Mouse (Mus musculus) neural tube, embryonic 14.5 days (tissue): Measurements from ENCODE around the gene Tcf7. TPM values are rescaled to one million over a fixed set of nuclear protein-coding genes. Genes with fewer than 3 reads are reported as not detected.

Experiments
- ATAC-seq: fragments of 200-750 bp; cut with Nextera tagmentation; 2 replicates; pipeline ENCODE4 v1.8.0; 2017; ENCODE audit warnings: low read depth, mild to moderate bottlenecking, moderate TSS enrichment, moderate library complexity
- H3K27ac ChIP-seq: fragments of 300-500 bp; sonication (generic); 2 replicates; pipeline ENCODE4 v1.5.1; 2014; ENCODE audit warnings: low read depth, mild to moderate bottlenecking, control low read depth, low read length, moderate library complexity, mixed read lengths
- H3K27me3 ChIP-seq: fragments of 300-500 bp; sonication (generic); 2 replicates; pipeline ENCODE4 v1.6.1; 2014; ENCODE audit warnings: low read length; ENCODE audit not compliant: control insufficient read depth, insufficient read depth
- H3K36me3 ChIP-seq: fragments of 300-500 bp; sonication (generic); 2 replicates; pipeline ENCODE4 v1.6.1; 2014; ENCODE audit warnings: low read length, mixed read lengths; ENCODE audit not compliant: control insufficient read depth, insufficient read depth
- H3K4me1 ChIP-seq: fragments of 300-500 bp; sonication (generic); 2 replicates; pipeline ENCODE4 v1.6.1; 2014; ENCODE audit warnings: low read length; ENCODE audit not compliant: control insufficient read depth, insufficient read depth
- H3K4me2 ChIP-seq: fragments of 300-500 bp; sonication (generic); 2 replicates; pipeline ENCODE4 v1.6.1; 2014; ENCODE audit warnings: mild to moderate bottlenecking, low read depth, low read length, control low read depth
- H3K4me3 ChIP-seq: fragments of 300-500 bp; sonication (generic); 2 replicates; pipeline ENCODE4 v1.5.1; 2014; ENCODE audit warnings: low read depth, low read length, control low read depth, mixed read lengths
- H3K9ac ChIP-seq: fragments of 300-500 bp; sonication (generic); replicated peaks from 2 replicates; pipeline ENCODE4 v1.6.1; 2014; ENCODE audit warnings: low read depth, mild to moderate bottlenecking, control low read depth, low read length, mixed read lengths
- H3K9me3 ChIP-seq: fragments of 300-500 bp; sonication (generic); 2 replicates; pipeline ENCODE4 v1.6.1; 2016; ENCODE audit warnings: low read length; ENCODE audit not compliant: control insufficient read depth
- WGBS: fragments of 180-500 bp; shearing (Covaris S2); extraction: QIAGEN DNeasy Blood & Tissue Kit; methylation state at CpG from one replicate; pipeline ENCODE4 v1.1.7; 2014; 5-methylcytosine and 5-hydroxymethylcytosine counted together
- polyA plus RNA-seq: library from polyadenylated mRNA; unstranded; fragments of >200 nt; fragmentation: Nextera tagmentation; extraction: Ambion mirVana; gene quantifications from 2 replicates; pipeline ENCODE4 v1.2.1, GENCODE M21; 2014

The Tcf7 gene
- polyA plus RNA-seq, 1 experiment from 2014 or later, result 3.5 TPM

DNA sequence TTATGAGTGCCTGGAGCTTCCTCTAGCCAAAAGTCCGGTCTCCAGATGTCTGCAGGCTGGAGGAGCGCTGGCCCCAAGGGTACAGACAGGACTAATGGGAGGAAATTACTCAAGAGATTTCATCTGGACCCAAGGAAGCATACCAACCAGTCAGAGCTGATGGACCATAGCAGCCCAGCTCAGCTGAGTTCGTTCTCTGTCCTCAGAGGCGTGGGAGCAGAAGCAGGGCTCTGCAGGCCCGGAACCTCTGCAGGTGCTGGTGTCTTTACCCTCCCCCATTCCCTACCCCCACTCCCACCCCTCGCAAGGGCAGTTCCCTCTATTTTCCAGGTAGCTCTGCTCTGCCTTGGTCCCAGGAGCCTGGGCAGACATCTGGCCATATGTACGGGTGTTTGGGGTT lies 9.5 kb upstream of the Tcf7 start:
- Histone ChIP-seq H3K4me3 (no peak overlapping the region), H3K27me3 (no peaks in the 10 kb centered on the region), H3K27ac (no peak overlapping the region), H3K9ac (no peak overlapping the region), H3K4me1 (no peaks in the 10 kb centered on the region), H3K36me3 (no peaks in the 10 kb centered on the region), H3K4me2 (no peak overlapping the region), H3K9me3 (no peaks in the 10 kb centered on the region)
- 83% methylated on average over 7 of the region's 7 CpGs for WGBS
- no peak for ATAC-seq

DNA sequence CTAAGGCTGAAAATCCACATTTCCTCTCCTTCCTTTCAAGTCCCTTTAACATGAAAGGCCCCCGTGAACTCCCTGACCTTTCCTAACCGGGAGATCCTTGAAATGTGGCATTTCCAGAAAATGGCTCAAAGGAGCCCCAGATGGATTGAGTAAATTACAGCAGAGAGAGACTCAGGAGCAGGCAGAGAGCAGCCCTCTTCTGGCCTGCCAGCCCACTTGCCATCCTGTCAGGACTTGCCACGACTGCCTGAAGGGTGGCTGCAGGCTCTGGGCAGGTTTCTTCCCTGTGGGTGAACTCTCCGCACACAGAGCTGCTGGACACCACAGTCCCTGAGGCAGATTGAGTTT lies 4.1 kb upstream of the Tcf7 start:
- Histone ChIP-seq H3K4me2 (no peak overlapping the region), H3K9me3 (no peaks in the 10 kb centered on the region), H3K4me3 (no peak overlapping the region), H3K9ac (no peak overlapping the region), H3K27ac (no peak overlapping the region), H3K4me1 (peaks cover 11% of the 10 kb centered on the region; the same call in 1 of the 2 replicates), H3K27me3 (peaks cover 19% of the 10 kb centered on the region), H3K36me3 (no peaks in the 10 kb centered on the region)
- ATAC-seq, result no peak
- WGBS, result 14% methylated on average over 4 of the region's 4 CpGs

DNA sequence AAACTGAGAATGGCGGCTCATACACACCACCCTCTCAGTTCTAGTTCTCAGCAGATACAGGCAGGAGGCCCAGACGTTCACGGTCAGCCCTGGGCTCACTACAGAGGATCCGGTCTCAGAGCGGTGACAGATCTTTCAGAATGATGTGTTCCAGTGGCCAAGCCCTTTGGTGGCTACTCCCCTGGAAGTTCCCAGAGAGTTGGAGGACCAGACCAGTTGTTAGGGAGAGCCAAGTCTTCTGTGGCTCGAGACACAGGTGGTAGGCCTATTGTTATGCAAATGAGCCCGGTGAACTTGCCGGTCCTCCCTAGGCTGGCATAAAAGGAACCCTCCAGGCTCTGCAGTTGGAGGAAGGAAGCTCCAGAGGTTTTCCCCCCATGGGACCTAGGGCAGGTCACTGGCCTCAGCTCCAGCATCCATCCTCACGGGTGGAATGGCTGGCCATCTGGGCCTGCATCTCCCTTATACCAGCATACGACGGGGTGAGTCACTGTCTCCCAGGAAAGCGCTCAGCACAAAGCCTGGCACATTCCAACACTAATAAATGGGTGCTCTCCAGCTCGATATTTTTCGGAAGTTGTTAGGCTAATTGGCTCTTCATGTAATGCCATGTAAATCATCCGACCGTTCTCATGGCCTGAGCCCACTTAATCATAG lies 3.6 kb upstream of the Tcf7 start:
- no peak for ATAC-seq
- peaks cover 19% of the 10 kb centered on the region for H3K27me3 ChIP-seq
- H3K36me3 ChIP-seq, result no peaks in the 10 kb centered on the region
- no peaks in the 10 kb centered on the region for H3K9me3 ChIP-seq
- no peak overlapping the region for H3K4me3 ChIP-seq
- WGBS, result 15% methylated on average over 16 of the region's 16 CpGs
- no peak overlapping the region for H3K9ac ChIP-seq
- no peak overlapping the region for H3K27ac ChIP-seq
- peaks cover 11% of the 10 kb centered on the region; the same call in 1 of the 2 replicates for H3K4me1 ChIP-seq
- no peak overlapping the region for H3K4me2 ChIP-seq

DNA sequence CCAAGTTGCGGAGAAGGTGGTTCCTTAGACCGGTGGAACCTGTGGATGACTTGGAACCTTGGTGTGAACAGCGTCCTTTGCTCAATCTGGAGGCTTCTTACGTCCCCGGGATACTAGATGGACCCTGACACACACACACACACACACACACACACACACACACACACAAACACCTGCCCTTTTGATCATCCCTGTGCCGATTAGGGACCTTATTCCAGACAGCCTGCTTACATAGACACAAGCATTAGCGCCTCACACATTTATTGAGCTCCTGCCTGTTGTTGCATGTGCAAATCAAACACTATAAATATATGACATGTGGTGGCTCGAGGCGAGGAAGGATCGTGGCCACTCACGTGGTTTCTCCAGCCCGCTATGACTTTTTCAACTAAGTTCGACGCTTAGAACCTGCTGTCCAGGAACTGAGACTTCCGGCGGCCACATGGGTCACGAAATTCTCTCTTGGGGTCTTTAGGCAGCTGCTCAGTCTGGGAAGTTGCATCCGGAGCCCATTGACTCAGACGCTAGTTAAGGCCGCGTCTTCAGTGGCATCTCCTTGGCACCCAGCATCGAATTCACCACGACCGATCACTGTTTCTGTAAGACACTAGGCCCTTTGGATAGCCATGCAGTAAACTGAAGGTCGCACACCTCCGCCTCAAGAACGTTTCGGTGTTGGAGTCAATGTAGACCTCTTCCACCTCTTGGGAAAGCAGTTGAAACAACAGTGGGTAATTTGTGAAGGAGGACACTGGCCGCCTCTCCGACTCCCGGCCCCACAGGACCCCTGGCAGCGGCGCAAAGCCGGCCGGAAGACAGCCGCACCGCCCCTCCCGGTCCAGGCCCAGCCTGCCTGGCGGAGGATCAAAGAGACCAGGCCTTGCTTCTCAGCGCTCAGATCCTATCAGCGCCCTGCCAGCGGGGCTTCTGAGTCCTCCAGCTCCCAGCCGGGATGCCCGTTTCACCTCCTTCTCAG lies 1.1 kb upstream of the Tcf7 start:
- no peak for ATAC-seq
- no peak overlapping the region for H3K27ac ChIP-seq
- H3K9me3 ChIP-seq, result no peaks in the 10 kb centered on the region
- H3K36me3 ChIP-seq, result no peaks in the 10 kb centered on the region
- 8% methylated on average over 44 of the region's 44 CpGs for WGBS
- peak overlapping the region; percentile 59 for H3K4me3 ChIP-seq
- H3K4me1 ChIP-seq, result peaks cover 11% of the 10 kb centered on the region; the same call in 1 of the 2 replicates
- H3K9ac ChIP-seq, result peak overlapping the region; percentile 44; the same call in 1 of the 2 replicates
- H3K27me3 ChIP-seq, result peaks cover 19% of the 10 kb centered on the region
- peak overlapping the region; percentile 93 for H3K4me2 ChIP-seq

DNA sequence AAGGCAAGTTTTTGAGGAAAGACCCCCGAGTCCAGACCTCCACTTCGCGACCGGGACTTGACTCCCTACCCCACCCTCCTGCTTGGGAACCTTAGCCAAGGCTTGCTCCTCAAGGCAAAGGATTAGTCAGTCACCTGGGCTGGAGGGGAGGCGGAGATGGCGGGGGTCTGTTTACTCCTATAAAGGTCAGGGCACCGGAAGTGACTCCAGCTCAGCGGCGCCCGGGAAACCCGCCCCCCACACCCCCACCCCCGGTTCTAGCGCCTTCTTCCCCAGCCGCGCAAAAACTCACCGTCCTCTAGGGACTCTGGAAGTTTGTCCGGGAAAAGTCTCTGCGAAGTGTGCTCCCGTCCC lies 417 bp downstream of the Tcf7 start:
- Histone ChIP-seq H3K27me3 (peaks cover 19% of the 10 kb centered on the region), H3K9ac (peak overlapping the region; percentile 44; the same call in 1 of the 2 replicates), H3K27ac (no peak overlapping the region), H3K9me3 (no peaks in the 10 kb centered on the region), H3K4me2 (peak overlapping the region; percentile 93), H3K4me3 (peak overlapping the region; percentile 59), H3K4me1 (peaks cover 11% of the 10 kb centered on the region; the same call in 1 of the 2 replicates), H3K36me3 (no peaks in the 10 kb centered on the region)
- WGBS, result under 1% methylated on average over 19 of the region's 19 CpGs
- ATAC-seq, result no peak

DNA sequence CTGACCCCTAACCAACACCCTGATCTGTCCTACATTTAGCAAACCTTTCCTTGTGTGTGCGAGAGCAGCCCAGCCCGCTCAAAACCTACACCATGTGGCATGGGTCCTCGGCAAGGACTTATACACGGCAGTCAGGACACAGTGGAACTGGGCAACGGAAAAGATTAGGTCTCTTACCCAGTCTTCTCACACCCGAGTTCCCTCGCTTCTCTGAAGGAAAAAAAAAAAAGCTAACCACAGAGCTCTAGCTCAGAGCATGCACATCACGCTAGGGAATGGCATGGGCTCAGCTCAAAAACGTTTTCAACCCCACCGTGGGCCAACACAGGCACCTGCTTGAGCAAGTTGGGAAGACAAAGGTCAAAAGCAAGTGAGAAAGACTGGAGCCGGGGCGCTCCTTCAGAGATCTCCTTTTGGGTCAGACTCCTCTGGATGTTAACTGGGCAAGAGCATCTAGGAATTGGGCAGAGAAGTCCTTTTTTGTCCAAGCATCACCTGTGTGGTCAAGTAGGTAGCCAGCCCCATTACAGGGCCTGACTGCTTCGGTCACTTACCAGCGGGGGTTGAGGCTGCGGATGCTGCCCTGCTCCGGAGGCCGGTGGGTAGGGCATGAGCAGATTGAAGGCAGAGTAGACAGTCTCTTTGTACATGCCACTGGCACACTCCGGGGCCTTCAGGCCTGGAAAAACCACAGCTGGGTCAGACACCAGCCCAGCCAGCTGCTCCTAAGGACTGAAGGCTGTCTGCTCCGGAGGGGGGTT lies 1.1 kb downstream of the Tcf7 start:
- peak overlapping the region; percentile 59 for H3K4me3 ChIP-seq
- peaks cover 19% of the 10 kb centered on the region for H3K27me3 ChIP-seq
- H3K4me2 ChIP-seq, result peak overlapping the region; percentile 93

DNA sequence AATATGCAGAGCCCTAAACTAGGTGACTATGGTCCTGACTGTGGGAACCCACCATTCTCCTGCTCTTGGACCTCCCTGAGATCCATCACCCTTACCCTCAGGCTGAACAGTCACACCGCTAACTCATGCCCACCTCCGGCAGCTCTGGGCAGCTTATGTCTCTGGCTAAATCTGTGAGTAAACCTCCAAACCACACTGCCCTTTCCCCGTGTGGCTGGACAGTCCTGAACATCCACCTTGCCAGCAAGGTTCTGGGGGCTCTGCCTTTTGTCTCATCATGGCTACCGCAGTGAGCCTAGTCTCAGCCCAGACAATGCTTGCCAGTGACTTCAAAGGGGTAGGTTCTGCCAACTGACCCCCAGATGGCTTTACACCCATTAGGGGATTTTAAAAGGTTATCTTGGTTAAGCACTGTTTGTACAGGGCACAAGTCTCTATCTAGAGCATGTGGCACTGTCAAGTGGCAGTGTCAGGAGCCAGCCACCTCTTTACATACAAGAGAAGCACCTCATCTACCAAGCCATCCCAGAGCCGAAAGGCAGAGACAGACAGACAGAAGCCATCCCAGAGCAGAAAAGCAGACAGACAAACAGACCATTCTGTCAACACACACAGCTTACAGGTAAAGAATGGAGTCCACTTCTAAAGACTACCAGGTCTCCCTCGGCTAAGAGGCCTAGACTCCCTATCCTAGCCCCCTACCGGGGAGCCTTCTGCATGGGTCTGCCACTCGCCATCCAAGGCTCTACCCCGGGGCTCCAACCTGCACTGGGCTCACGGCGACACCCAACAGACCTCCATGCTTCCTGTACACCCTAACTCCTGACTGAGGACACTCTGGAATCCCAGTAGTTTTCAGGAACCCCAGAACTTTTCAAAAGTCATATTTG lies 2.0 kb downstream of the Tcf7 start:
- Histone ChIP-seq H3K27me3 (peaks cover 19% of the 10 kb centered on the region), H3K36me3 (no peaks in the 10 kb centered on the region), H3K9me3 (no peaks in the 10 kb centered on the region), H3K4me2 (no peak overlapping the region), H3K27ac (no peak overlapping the region), H3K4me3 (no peak overlapping the region), H3K9ac (no peak overlapping the region), H3K4me1 (peaks cover 9% of the 10 kb centered on the region; the same call in 1 of the 2 replicates)
- WGBS, result 92% methylated on average over 11 of the region's 11 CpGs
- ATAC-seq, result no peak

More for the DNA sequence above, 1.1 kb downstream of the Tcf7 start:
- H3K27ac ChIP-seq, result no peak overlapping the region
- no peaks in the 10 kb centered on the region for H3K9me3 ChIP-seq
- no peak for ATAC-seq
- H3K4me1 ChIP-seq, result peaks cover 11% of the 10 kb centered on the region; the same call in 1 of the 2 replicates
- H3K36me3 ChIP-seq, result no peaks in the 10 kb centered on the region
- 73% methylated on average over 19 of the region's 19 CpGs for WGBS
- H3K9ac ChIP-seq, result no peak overlapping the region

DNA sequence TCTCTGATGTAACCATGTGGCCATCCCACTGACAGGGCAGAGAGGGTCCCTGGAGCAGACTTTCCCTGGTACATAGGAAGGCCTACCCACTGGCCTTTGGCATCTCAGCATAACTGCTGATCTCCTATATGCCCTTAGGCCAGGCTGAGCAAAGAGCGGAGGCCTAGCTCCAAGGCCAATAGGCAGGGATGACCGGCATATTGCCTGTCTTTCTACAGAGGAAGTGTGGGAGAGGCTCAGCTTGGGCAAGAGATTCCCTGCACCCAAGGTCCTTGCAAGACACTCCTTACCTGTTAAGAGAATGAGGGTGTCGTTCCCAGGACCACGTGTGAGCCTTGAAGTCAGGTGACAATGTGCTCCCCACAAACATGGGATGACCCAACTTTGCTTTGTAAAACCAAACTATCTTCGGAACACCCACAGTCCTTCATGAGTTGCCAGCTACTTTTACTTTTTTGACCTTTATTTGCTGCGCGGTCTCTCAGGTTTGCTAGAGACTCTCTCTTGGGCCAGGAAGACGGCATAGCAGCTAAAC lies 3.1 kb downstream of the Tcf7 start:
- WGBS, result 92% methylated on average over 8 of the region's 8 CpGs

More for the DNA sequence above, 3.1 kb downstream of the Tcf7 start:
- H3K36me3 ChIP-seq, result no peaks in the 10 kb centered on the region
- H3K27ac ChIP-seq, result no peak overlapping the region
- H3K4me1 ChIP-seq, result peaks cover 9% of the 10 kb centered on the region; the same call in 1 of the 2 replicates
- H3K27me3 ChIP-seq, result peaks cover 13% of the 10 kb centered on the region
- no peaks in the 10 kb centered on the region for H3K9me3 ChIP-seq
- H3K4me2 ChIP-seq, result no peak overlapping the region
- no peak overlapping the region for H3K9ac ChIP-seq
- no peak overlapping the region for H3K4me3 ChIP-seq
- ATAC-seq, result no peak
